Mouse (Mus musculus): ENCODE data around the gene Lysmd3. TPM values are rescaled to one million over a fixed set of nuclear protein-coding genes. Genes with fewer than 3 reads are reported as not detected.

The Lysmd3 gene
- polyA plus RNA-seq, 1 experiment from 2014 or later = 20.7 TPM

GRCm38 (mm10) chr13:81713896-81714295 is 56.4 kb downstream of the Lysmd3 start:
- H3K27ac ChIP-seq (replicated peaks) = no peak overlapping the region
- H3K9ac ChIP-seq (replicated peaks) = no peak overlapping the region
- H3K9me3 ChIP-seq = no peaks in the 10 kb centered on the region
- 92% methylated on average over 1 of the region's 1 CpGs for WGBS
- H3K4me3 ChIP-seq = no peak overlapping the region
- peaks cover 21% of the 10 kb centered on the region for H3K4me1 ChIP-seq
- no peak overlapping the region for H3K4me2 ChIP-seq (replicated peaks)
- H3K36me3 ChIP-seq = no peaks in the 10 kb centered on the region
- no peak for ATAC-seq (replicated peaks)
- no peaks in the 10 kb centered on the region for H3K27me3 ChIP-seq

Other genes with a start within 250 kb of the Lysmd3 start
- gene Adgrv1, start 24.5 kb upstream of the Lysmd3 start, polyA plus RNA-seq (2015; fragmentation: Nextera tagmentation; extraction: Ambion mirVana) = 16.1 and 17.3 TPM in 2 replicates
- gene Polr3g, start 53.4 kb downstream of the Lysmd3 start, polyA plus RNA-seq (2015; fragmentation: Nextera tagmentation; extraction: Ambion mirVana) = 3.8 and 4.0 TPM in 2 replicates
- gene Mblac2, start 53.7 kb downstream of the Lysmd3 start, polyA plus RNA-seq (2015; fragmentation: Nextera tagmentation; extraction: Ambion mirVana) = 25.7 and 28.1 TPM in 2 replicates
- 266 and 271 TPM in 2 replicates for gene Cetn3, start 125.4 kb downstream of the Lysmd3 start, polyA plus RNA-seq (2015; fragmentation: Nextera tagmentation; extraction: Ambion mirVana)